Mouse (Mus musculus): ENCODE measurements around the gene Lst1. TPM values are rescaled to one million over a fixed set of nuclear protein-coding genes. Genes with fewer than 3 reads are reported as not detected.

Lst1 gene
- polyA plus RNA-seq, 1 experiment from 2014 or later: 17.5 TPM

DNA sequence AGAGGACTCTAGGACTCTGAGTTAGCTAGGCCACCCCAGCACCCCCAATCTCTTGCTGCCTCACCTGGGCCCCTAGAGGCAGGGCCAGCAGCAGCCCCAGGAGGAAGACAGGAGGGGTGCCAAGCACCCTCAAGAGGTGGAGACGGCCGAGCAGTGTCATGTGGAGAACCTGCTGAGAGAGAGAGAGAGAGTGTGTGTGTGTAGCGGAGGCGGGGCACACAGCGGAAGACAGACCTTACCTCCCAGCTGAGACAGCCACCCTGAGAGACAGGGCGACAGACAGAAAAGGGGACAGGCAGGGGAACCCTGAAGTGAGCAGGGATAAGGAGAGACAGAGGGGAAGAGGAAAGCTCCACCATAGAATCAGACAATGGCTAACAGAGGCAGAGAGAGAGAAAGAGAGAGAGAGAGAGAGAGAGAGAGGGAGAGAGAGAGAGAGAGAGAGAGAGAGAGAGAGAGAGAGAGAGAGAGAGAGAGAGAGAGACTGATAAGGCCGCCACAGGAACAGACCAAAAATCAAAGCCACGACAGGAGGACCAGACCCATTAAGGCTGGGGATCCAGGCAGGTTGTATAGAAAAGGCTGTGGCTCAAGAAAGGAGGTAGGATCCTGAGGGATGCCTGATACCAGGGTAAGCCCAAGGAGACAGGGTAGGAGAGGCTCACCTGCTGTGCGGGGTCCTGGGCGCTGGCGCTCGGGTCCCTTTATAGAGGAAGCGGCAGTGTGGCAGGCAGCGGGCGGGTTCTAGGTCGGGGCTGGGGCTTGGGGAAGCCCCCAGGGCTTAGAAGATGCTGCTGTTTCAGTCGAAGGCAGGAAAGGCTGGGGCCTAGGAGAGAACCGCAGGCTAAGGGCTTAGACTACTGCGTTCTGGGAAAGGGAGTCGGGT lies 16.5 kb upstream of the Lst1 start, which contains the start of gene Lta:
Gene Lta (minus strand): TSS at position 858 of the 886 bp plus-strand sequence.
- Histone ChIP-seq H3K27ac (replicated peaks) (no peak within 1 kb of the TSS), H3K36me3 (ENCODE audit: control insufficient read depth, insufficient read depth, low read length) (no peaks in the 10 kb centered on the region), H3K4me2 (replicated peaks; ENCODE audit: low read depth) (no peak within 1 kb of the TSS), H3K9ac (ENCODE audit: low read length) (no peak within 1 kb of the TSS), H3K27me3 (ENCODE audit: control insufficient read depth, insufficient read depth, low read length) (no peaks in the 10 kb centered on the region; the same call in 1 of the 2 replicates), H3K4me1 (replicated peaks; ENCODE audit: control insufficient read depth, insufficient read depth) (no peaks in the 10 kb centered on the region), H3K9me3 (ENCODE audit: control insufficient read depth, low read length) (no peaks in the 10 kb centered on the region), H3K4me3 (ENCODE audit: low read depth, low read length) (no peak within 1 kb of the TSS)
- no peak for DNase-seq (ENCODE audit: low spot score)
- WGBS: 36% methylated on average over 20 of the region's 20 CpGs
- peak; percentile 14; the same call in 1 of the 2 replicates for ATAC-seq (ENCODE audit: low FRiP score, low TSS enrichment)
- no peak for TF ChIP-seq EP300 (optimal IDR thresholded peaks at IDR 0.05)
- no peak for TF ChIP-seq CTCF (IDR thresholded peaks at IDR 0.05; ENCODE audit: low read depth)

DNA sequence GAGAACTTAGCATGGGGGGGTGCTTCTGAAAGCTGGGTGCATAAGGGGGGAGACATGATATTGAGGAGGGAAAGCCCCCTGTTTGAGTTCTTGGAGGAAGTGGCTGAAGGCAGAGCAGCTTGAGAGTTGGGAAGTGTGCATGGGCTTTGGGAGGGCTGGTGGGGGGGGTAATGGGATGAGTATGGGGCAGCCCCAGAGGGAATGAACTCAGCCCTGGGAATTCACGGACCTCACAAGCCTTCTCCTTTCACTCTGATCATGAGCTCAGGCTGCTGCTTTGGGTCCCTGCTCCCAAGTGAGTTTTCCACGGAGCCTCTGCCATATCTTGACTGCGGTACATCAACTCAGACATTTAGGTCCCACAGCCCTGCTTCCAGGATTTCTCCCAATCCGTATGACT lies 14.2 kb upstream of the Lst1 start:
- Histone ChIP-seq H3K9me3 (ENCODE audit: control insufficient read depth, low read length) (no peaks in the 10 kb centered on the region), H3K4me1 (replicated peaks; ENCODE audit: control insufficient read depth, insufficient read depth) (no peaks in the 10 kb centered on the region), H3K4me2 (replicated peaks; ENCODE audit: low read depth) (no peak overlapping the region), H3K27ac (replicated peaks) (no peak overlapping the region), H3K27me3 (ENCODE audit: control insufficient read depth, insufficient read depth, low read length) (no peaks in the 10 kb centered on the region; the same call in 1 of the 2 replicates), H3K36me3 (ENCODE audit: control insufficient read depth, insufficient read depth, low read length) (no peaks in the 10 kb centered on the region), H3K9ac (ENCODE audit: low read length) (no peak overlapping the region), H3K4me3 (ENCODE audit: low read depth, low read length) (no peak overlapping the region)
- ATAC-seq (ENCODE audit: low FRiP score, low TSS enrichment) (no peak), DNase-seq (ENCODE audit: low spot score) (no peak)
- no peak for TF ChIP-seq EP300 (optimal IDR thresholded peaks at IDR 0.05)
- TF ChIP-seq CTCF (IDR thresholded peaks at IDR 0.05; ENCODE audit: low read depth): no peak
- WGBS: 66% methylated on average over 4 of the region's 4 CpGs

DNA sequence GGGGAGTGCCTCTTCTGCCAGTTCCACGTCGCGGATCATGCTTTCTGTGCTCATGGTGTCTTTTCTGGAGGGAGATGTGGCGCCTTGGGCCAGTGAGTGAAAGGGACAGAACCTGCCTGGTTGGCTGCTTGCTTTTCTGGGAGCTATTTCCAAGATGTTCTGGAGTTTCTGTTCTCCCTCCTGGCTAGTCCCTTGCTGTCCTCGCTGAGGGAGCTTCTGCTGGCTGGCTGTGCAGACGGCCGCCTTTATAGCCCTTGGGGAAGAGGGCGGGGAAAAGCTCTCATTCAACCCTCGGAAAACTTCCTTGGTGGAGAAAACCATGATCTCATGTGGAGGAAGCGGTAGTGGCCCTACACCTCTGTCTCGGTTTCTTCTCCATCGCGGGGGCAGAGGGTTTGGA lies 13.5 kb upstream of the Lst1 start, which contains the start of gene Tnf:
Gene Tnf (minus strand): TSS at position 221 of the 400 bp plus-strand sequence.
- Histone ChIP-seq H3K27ac (replicated peaks) (no peak within 1 kb of the TSS), H3K9me3 (ENCODE audit: control insufficient read depth, low read length) (no peaks in the 10 kb centered on the region), H3K4me2 (replicated peaks; ENCODE audit: low read depth) (no peak within 1 kb of the TSS), H3K4me1 (replicated peaks; ENCODE audit: control insufficient read depth, insufficient read depth) (no peaks in the 10 kb centered on the region), H3K27me3 (ENCODE audit: control insufficient read depth, insufficient read depth, low read length) (no peaks in the 10 kb centered on the region; the same call in 1 of the 2 replicates), H3K36me3 (ENCODE audit: control insufficient read depth, insufficient read depth, low read length) (no peaks in the 10 kb centered on the region), H3K9ac (ENCODE audit: low read length) (no peak within 1 kb of the TSS), H3K4me3 (ENCODE audit: low read depth, low read length) (0 out of 2 replicates have a peak within 1 kb of the TSS, but pooled peaks have one; percentile 8)
- no peak for DNase-seq (ENCODE audit: low spot score)
- TF ChIP-seq CTCF (IDR thresholded peaks at IDR 0.05; ENCODE audit: low read depth): no peak
- no peak for TF ChIP-seq EP300 (optimal IDR thresholded peaks at IDR 0.05)
- WGBS: 35% methylated on average over 13 of the region's 13 CpGs
- ATAC-seq (ENCODE audit: low FRiP score, low TSS enrichment): no peak

DNA sequence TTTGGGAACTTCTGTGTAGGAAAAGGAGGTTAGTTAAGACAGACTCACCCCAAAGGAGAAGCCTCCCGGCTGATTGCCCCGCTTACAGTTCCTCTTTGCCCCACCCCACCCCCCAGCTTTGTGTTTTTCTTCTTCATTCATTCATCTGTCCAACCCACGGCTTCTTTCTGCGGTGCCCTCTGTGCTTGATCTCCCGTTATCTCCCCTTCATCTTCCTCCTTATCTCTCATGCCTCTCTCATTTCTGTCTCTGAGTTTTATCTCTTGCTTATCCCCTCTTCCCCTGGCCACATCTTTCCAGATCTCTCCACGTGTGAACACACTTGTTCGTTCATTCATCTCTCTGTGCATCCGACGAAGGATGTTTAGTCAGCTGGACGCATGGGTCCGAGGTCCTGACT lies 12.9 kb upstream of the Lst1 start:
- Histone ChIP-seq H3K27me3 (ENCODE audit: control insufficient read depth, insufficient read depth, low read length) (no peaks in the 10 kb centered on the region; the same call in 1 of the 2 replicates), H3K4me3 (ENCODE audit: low read depth, low read length) (0 out of 2 replicates have a peak overlapping the region, but pooled peaks have one; percentile 8), H3K36me3 (ENCODE audit: control insufficient read depth, insufficient read depth, low read length) (no peaks in the 10 kb centered on the region), H3K9ac (ENCODE audit: low read length) (no peak overlapping the region), H3K4me1 (replicated peaks; ENCODE audit: control insufficient read depth, insufficient read depth) (no peaks in the 10 kb centered on the region), H3K9me3 (ENCODE audit: control insufficient read depth, low read length) (no peaks in the 10 kb centered on the region), H3K4me2 (replicated peaks; ENCODE audit: low read depth) (no peak overlapping the region), H3K27ac (replicated peaks) (no peak overlapping the region)
- TF ChIP-seq EP300 (optimal IDR thresholded peaks at IDR 0.05) (no peak), CTCF (IDR thresholded peaks at IDR 0.05; ENCODE audit: low read depth) (no peak)
- ATAC-seq (ENCODE audit: low FRiP score, low TSS enrichment) (no peak), DNase-seq (ENCODE audit: low spot score) (no peak)
- 59% methylated on average over 11 of the region's 11 CpGs for WGBS

DNA sequence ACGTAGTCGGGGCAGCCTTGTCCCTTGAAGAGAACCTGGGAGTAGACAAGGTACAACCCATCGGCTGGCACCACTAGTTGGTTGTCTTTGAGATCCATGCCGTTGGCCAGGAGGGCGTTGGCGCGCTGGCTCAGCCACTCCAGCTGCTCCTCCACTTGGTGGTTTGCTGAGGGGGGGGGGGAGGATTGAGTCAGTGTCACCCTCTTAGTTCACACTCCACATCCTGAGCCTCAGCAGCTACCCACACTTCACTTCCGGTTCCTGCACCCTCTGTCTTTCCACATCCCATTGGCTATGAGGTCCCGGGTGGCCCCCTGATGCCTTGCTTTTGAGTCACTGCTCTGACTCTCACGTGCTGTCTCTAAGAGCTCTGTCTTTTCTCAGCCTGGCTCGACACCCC lies 12.2 kb upstream of the Lst1 start:
- Histone ChIP-seq H3K27me3 (ENCODE audit: control insufficient read depth, insufficient read depth, low read length) (no peaks in the 10 kb centered on the region; the same call in 1 of the 2 replicates), H3K27ac (replicated peaks) (no peak overlapping the region), H3K4me2 (replicated peaks; ENCODE audit: low read depth) (no peak overlapping the region), H3K4me3 (ENCODE audit: low read depth, low read length) (no peak overlapping the region), H3K36me3 (ENCODE audit: control insufficient read depth, insufficient read depth, low read length) (no peaks in the 10 kb centered on the region), H3K4me1 (replicated peaks; ENCODE audit: control insufficient read depth, insufficient read depth) (no peaks in the 10 kb centered on the region), H3K9me3 (ENCODE audit: control insufficient read depth, low read length) (no peaks in the 10 kb centered on the region), H3K9ac (ENCODE audit: low read length) (no peak overlapping the region)
- TF ChIP-seq CTCF (IDR thresholded peaks at IDR 0.05; ENCODE audit: low read depth): no peak
- no peak for TF ChIP-seq EP300 (optimal IDR thresholded peaks at IDR 0.05)
- no peak; the same call in 1 of the 2 replicates for ATAC-seq (ENCODE audit: low FRiP score, low TSS enrichment)
- WGBS: 82% methylated on average over 11 of the region's 11 CpGs
- DNase-seq (ENCODE audit: low spot score): no peak

DNA sequence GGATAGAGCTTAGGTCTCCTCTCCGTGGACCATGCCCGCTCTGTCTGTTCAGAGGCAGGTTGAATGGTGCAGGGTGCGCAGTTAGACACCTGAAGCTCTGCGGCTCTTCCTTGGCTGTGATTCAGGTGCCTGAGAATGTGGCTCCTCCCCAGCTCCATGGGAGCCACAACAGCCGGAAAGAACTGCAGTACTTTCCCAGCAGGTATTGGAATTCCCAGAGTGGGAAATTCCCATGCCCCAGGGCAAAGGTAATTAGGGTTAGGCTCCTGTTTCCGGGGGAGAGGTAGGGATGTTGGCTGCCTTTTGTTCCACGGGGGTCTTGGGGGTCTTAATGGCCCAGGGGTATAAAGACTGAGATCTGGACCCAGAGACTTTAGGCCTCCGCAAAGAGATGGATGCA lies 10.7 kb upstream of the Lst1 start:
- Histone ChIP-seq H3K27me3 (ENCODE audit: control insufficient read depth, insufficient read depth, low read length) (no peaks in the 10 kb centered on the region; the same call in 1 of the 2 replicates), H3K9me3 (ENCODE audit: control insufficient read depth, low read length) (no peaks in the 10 kb centered on the region), H3K27ac (replicated peaks) (no peak overlapping the region), H3K36me3 (ENCODE audit: control insufficient read depth, insufficient read depth, low read length) (no peaks in the 10 kb centered on the region), H3K4me1 (replicated peaks; ENCODE audit: control insufficient read depth, insufficient read depth) (no peaks in the 10 kb centered on the region), H3K9ac (ENCODE audit: low read length) (no peak overlapping the region), H3K4me2 (replicated peaks; ENCODE audit: low read depth) (no peak overlapping the region), H3K4me3 (ENCODE audit: low read depth, low read length) (no peak overlapping the region)
- TF ChIP-seq EP300 (optimal IDR thresholded peaks at IDR 0.05): no peak
- ATAC-seq (ENCODE audit: low FRiP score, low TSS enrichment) (no peak), DNase-seq (ENCODE audit: low spot score) (no peak)
- WGBS: 27% methylated on average over 8 of the region's 8 CpGs
